Mouse (Mus musculus) testis, adult 2 months (tissue): ENCODE data around the gene Vmp1. TPM values are rescaled to one million over a fixed set of nuclear protein-coding genes. Genes with fewer than 3 reads are reported as not detected.

Source experiments
- H3K27ac ChIP-seq: fragments of 200-500 bp; 2 replicates; pipeline ENCODE4 v1.5.1; 2012; ENCODE audit warnings: low read depth, low read length; ENCODE audit not compliant: control insufficient read depth, insufficient read depth
- H3K27me3 ChIP-seq: fragments of 200-500 bp; 2 replicates; pipeline ENCODE4 v1.6.1; 2012; ENCODE audit warnings: mild to moderate bottlenecking, low read length, moderate library complexity; ENCODE audit not compliant: control insufficient read depth, insufficient read depth
- H3K36me3 ChIP-seq: fragments of 200-500 bp; 2 replicates; pipeline ENCODE4 v1.6.1; 2012; ENCODE audit warnings: mild to moderate bottlenecking, low read length; ENCODE audit not compliant: control insufficient read depth, insufficient read depth
- H3K4me1 ChIP-seq: fragments of 200-500 bp; 2 replicates; pipeline ENCODE4 v1.6.1; 2012; ENCODE audit warnings: low read length; ENCODE audit not compliant: control insufficient read depth, insufficient read depth
- H3K4me3 ChIP-seq: fragments of 200-500 bp; 2 replicates; pipeline ENCODE4 v1.5.1; 2012; ENCODE audit warnings: low read depth, mild to moderate bottlenecking, low read length, moderate library complexity, mixed read lengths; ENCODE audit not compliant: control insufficient read depth
- CTCF ChIP-seq: fragments of 200-500 bp; IDR thresholded peaks from 2 replicates; pipeline ENCODE4 v1.5.1; 2012; ENCODE audit warnings: low read depth, mild to moderate bottlenecking, inconsistent platforms, low read length, moderate library complexity; ENCODE audit not compliant: control insufficient read depth, insufficient read depth, insufficient replicate concordance
- POLR2A ChIP-seq: fragments of 200-500 bp; IDR thresholded peaks from 2 replicates; pipeline ENCODE4 v1.6.1; 2012; ENCODE audit warnings: low read depth, mild to moderate bottlenecking, inconsistent platforms, low read length, moderate library complexity; ENCODE audit not compliant: control insufficient read depth
- polyA plus RNA-seq: library from polyadenylated mRNA; depleted of rRNA; stranded (reverse); fragments of >200 nt; gene quantifications from 2 replicates; pipeline ENCODE4 v1.2.3, GENCODE M21; 2012

The Vmp1 gene
- polyA plus RNA-seq, 1 experiment = 19.0 TPM

- Histone ChIP-seq H3K36me3 (no peaks in the 10 kb centered on the region), H3K27ac (no peak overlapping the region), H3K27me3 (no peaks in the 10 kb centered on the region), H3K4me1 (peaks cover 14% of the 10 kb centered on the region), H3K4me3 (no peak overlapping the region)
- TF ChIP-seq POLR2A (no peak), CTCF (no peak)
These were observed 104.6 kb downstream of the Vmp1 start for GRCm38 (mm10) chr11:86578809-86579730.

- Histone ChIP-seq H3K27me3 (no peaks in the 10 kb centered on the region), H3K36me3 (no peaks in the 10 kb centered on the region), H3K4me3 (no peak overlapping the region), H3K27ac (no peak overlapping the region), H3K4me1 (peaks cover 14% of the 10 kb centered on the region)
- TF ChIP-seq CTCF (no peak), POLR2A (no peak)
These were observed 105.4 kb downstream of the Vmp1 start for GRCm38 (mm10) chr11:86578106-86578808.

- H3K4me3 ChIP-seq = no peak overlapping the region
- TF ChIP-seq POLR2A = no peak
- TF ChIP-seq CTCF = no peak
- H3K36me3 ChIP-seq = no peaks in the 10 kb centered on the region
- no peaks in the 10 kb centered on the region for H3K27me3 ChIP-seq
- H3K27ac ChIP-seq = no peak overlapping the region
- peaks cover 14% of the 10 kb centered on the region for H3K4me1 ChIP-seq
These were observed 106.4 kb downstream of the Vmp1 start for GRCm38 (mm10) chr11:86577231-86577630.

GRCm38 (mm10) chr11:86575632-86576378 lies 107.8 kb downstream of the Vmp1 start:
- Histone ChIP-seq H3K27ac (no peak overlapping the region), H3K4me1 (peaks cover 14% of the 10 kb centered on the region)

GRCm38 (mm10) chr11:86574408-86574807 lies 109.2 kb downstream of the Vmp1 start:
- no peak overlapping the region for H3K27ac ChIP-seq
- H3K36me3 ChIP-seq = no peaks in the 10 kb centered on the region
- peaks cover 7% of the 10 kb centered on the region for H3K4me1 ChIP-seq
- no peak overlapping the region for H3K4me3 ChIP-seq
- no peaks in the 10 kb centered on the region for H3K27me3 ChIP-seq
- no peak for TF ChIP-seq POLR2A
- TF ChIP-seq CTCF = no peak

More at GRCm38 (mm10) chr11:86575632-86576378, 107.8 kb downstream of the Vmp1 start:
- Histone ChIP-seq H3K27me3 (no peaks in the 10 kb centered on the region), H3K4me3 (no peak overlapping the region), H3K36me3 (no peaks in the 10 kb centered on the region)
- no peak for TF ChIP-seq POLR2A
- no peak for TF ChIP-seq CTCF

- Histone ChIP-seq H3K27ac (no peak overlapping the region), H3K36me3 (no peaks in the 10 kb centered on the region), H3K4me1 (peaks cover 2% of the 10 kb centered on the region), H3K27me3 (no peaks in the 10 kb centered on the region), H3K4me3 (no peak overlapping the region)
- no peak for TF ChIP-seq CTCF
- TF ChIP-seq POLR2A = no peak
These were observed 109.9 kb downstream of the Vmp1 start for GRCm38 (mm10) chr11:86573646-86574231.
